Mouse (Mus musculus) retina, embryonic 14.5 days (tissue): ENCODE results near the gene Tex12.

ENCODE experiments used
- DNase-seq: peaks from one replicate; pipeline ENCODE4 v3.0.0-alpha.2; 2015; ENCODE audit warnings: low spot score

Tex12 gene

GRCm38 (mm10) chr9:50555094-50555446, 6.1 kb downstream of the Tex12 start, which contains the start of gene Bco2:
Bco2 (minus strand) TSS chr9:50555181.
- DNase-seq = no peak

- peak; percentile 65 for DNase-seq
These were observed 6.7 kb downstream of the Tex12 start, which contains the start of gene Il18 for GRCm38 (mm10) chr9:50554241-50555093. Il18 (plus strand) TSS chr9:50554827.

GRCm38 (mm10) chr9:50553547-50553946, 7.6 kb downstream of the Tex12 start:
- no peak for DNase-seq

GRCm38 (mm10) chr9:50552206-50552605, 8.9 kb downstream of the Tex12 start:
- no peak for DNase-seq

- no peak for DNase-seq
These were observed 12.2 kb downstream of the Tex12 start for GRCm38 (mm10) chr9:50548936-50549335.

GRCm38 (mm10) chr9:50547859-50548478, 13.2 kb downstream of the Tex12 start:
- no peak for DNase-seq

GRCm38 (mm10) chr9:50542401-50542800, 18.7 kb downstream of the Tex12 start:
- DNase-seq = no peak

GRCm38 (mm10) chr9:50540170-50540569, 21.0 kb downstream of the Tex12 start:
- DNase-seq = no peak

GRCm38 (mm10) chr9:50537295-50537694, 23.8 kb downstream of the Tex12 start:
- no peak for DNase-seq

- no peak for DNase-seq
These were observed 24.5 kb downstream of the Tex12 start for GRCm38 (mm10) chr9:50536603-50537135.

GRCm38 (mm10) chr9:50535930-50536329, 25.2 kb downstream of the Tex12 start:
- no peak for DNase-seq

GRCm38 (mm10) chr9:50533791-50534190, 27.3 kb downstream of the Tex12 start:
- peak; percentile 36 for DNase-seq

- DNase-seq = no peak
These were observed 27.8 kb downstream of the Tex12 start for GRCm38 (mm10) chr9:50533328-50533727.

GRCm38 (mm10) chr9:50530890-50531289, 30.2 kb downstream of the Tex12 start:
- peak; percentile 63 for DNase-seq

GRCm38 (mm10) chr9:50528293-50528892, 32.7 kb downstream of the Tex12 start, which contains the start of gene Pts:
Pts (minus strand) TSS chr9:50528724.
- peak; percentile 99 for DNase-seq

- no peak for DNase-seq
These were observed 33.3 kb downstream of the Tex12 start for GRCm38 (mm10) chr9:50527860-50528259.

- DNase-seq = no peak
These were observed 35.5 kb downstream of the Tex12 start for GRCm38 (mm10) chr9:50525585-50525984.

- DNase-seq = no peak
These were observed 36.2 kb downstream of the Tex12 start for GRCm38 (mm10) chr9:50524936-50525335.

- no peak for DNase-seq
These were observed 38.6 kb downstream of the Tex12 start for GRCm38 (mm10) chr9:50522574-50522973.

- no peak for DNase-seq
These were observed 39.6 kb downstream of the Tex12 start for GRCm38 (mm10) chr9:50521562-50521961.

- DNase-seq = no peak
These were observed 40.4 kb downstream of the Tex12 start for GRCm38 (mm10) chr9:50520748-50521147.

- peak; percentile 60 for DNase-seq
These were observed 42.3 kb downstream of the Tex12 start for GRCm38 (mm10) chr9:50518781-50519180.

- DNase-seq = no peak
These were observed 45.7 kb downstream of the Tex12 start for GRCm38 (mm10) chr9:50515462-50515861.
